Mouse (Mus musculus) midbrain, embryonic 13.5 days (tissue): ENCODE measurements at regions not wholly inside any gene's neighbourhood (a gene's known extent, or its start where the extent isn't known, plus 50 kb on each side); places are given as distances from the start of the nearest gene placed in this dataset.
"Not testable (repeated sequence)": the region's sequence is repeated elsewhere in the genome, so short reads cannot be mapped to it uniquely, and the experiment has no call there.

Experiments used
- ATAC-seq: fragments of 200-750 bp; cut with Nextera tagmentation; 2 replicates; pipeline ENCODE4 v1.8.0; 2017; ENCODE audit warnings: mild to moderate bottlenecking, moderate TSS enrichment, moderate library complexity
- H3K27ac ChIP-seq: fragments of 300-500 bp; sonication (generic); 2 replicates; pipeline ENCODE4 v1.5.1; 2015; ENCODE audit warnings: inconsistent platforms, mild to moderate bottlenecking, moderate library complexity
- H3K27me3 ChIP-seq: fragments of 300-500 bp; sonication (generic); 2 replicates; pipeline ENCODE4 v1.6.1; 2015; ENCODE audit warnings: mild to moderate bottlenecking, inconsistent platforms
- H3K36me3 ChIP-seq: fragments of 300-500 bp; sonication (generic); 2 replicates; pipeline ENCODE4 v1.6.1; 2015; ENCODE audit warnings: mild to moderate bottlenecking, inconsistent platforms
- H3K4me1 ChIP-seq: fragments of 300-500 bp; sonication (generic); replicated peaks from 2 replicates; pipeline ENCODE4 v1.6.1; 2015; ENCODE audit warnings: inconsistent platforms
- H3K4me2 ChIP-seq: fragments of 300-500 bp; sonication (generic); replicated peaks from 2 replicates; pipeline ENCODE4 v1.6.1; 2015; ENCODE audit warnings: moderate library complexity, mild to moderate bottlenecking, inconsistent platforms
- H3K4me3 ChIP-seq: fragments of 300-500 bp; sonication (generic); replicated peaks from 2 replicates; pipeline ENCODE4 v1.5.1; 2015; ENCODE audit warnings: mild to moderate bottlenecking, inconsistent platforms
- H3K9ac ChIP-seq: fragments of 300-500 bp; sonication (generic); replicated peaks from 2 replicates; pipeline ENCODE4 v1.6.1; 2015; ENCODE audit warnings: mild to moderate bottlenecking, inconsistent platforms
- H3K9me3 ChIP-seq: fragments of 300-500 bp; sonication (generic); 2 replicates; pipeline ENCODE4 v1.6.1; 2016; ENCODE audit warnings: mild to moderate bottlenecking, inconsistent platforms
- WGBS: fragments of 180-500 bp; shearing (Covaris S2); methylation state at CpG from one replicate; pipeline ENCODE4 v1.1.7; 2015; 5-methylcytosine and 5-hydroxymethylcytosine counted together

- no peak overlapping the region for H3K4me3 ChIP-seq
- ATAC-seq: no peak
- no peaks in the 10 kb centered on the region for H3K4me1 ChIP-seq
- H3K36me3 ChIP-seq: no peaks in the 10 kb centered on the region
- no peak overlapping the region for H3K27ac ChIP-seq
- H3K4me2 ChIP-seq: no peak overlapping the region
- no peak overlapping the region for H3K9ac ChIP-seq
- WGBS: 88% methylated on average over 2 of the region's 2 CpGs
- H3K9me3 ChIP-seq: no peaks in the 10 kb centered on the region
- no peaks in the 10 kb centered on the region for H3K27me3 ChIP-seq
Observed at GRCm38 (mm10) chr3:6051901-6052300, 301.3 kb downstream of the Gm8797 start.

GRCm38 (mm10) chr3:6083855-6084254 lies 333.2 kb downstream of the Gm8797 start:
- 0 out of 2 replicates have a peak, but pooled peaks have one; percentile 24 for ATAC-seq
- no peak overlapping the region for H3K9ac ChIP-seq
- H3K9me3 ChIP-seq: no peaks in the 10 kb centered on the region
- H3K27me3 ChIP-seq: no peaks in the 10 kb centered on the region
- WGBS: 39% methylated on average over 1 of the region's 1 CpGs
- H3K4me2 ChIP-seq: no peak overlapping the region
- no peaks in the 10 kb centered on the region for H3K4me1 ChIP-seq
- H3K36me3 ChIP-seq: no peaks in the 10 kb centered on the region
- no peak overlapping the region for H3K27ac ChIP-seq
- no peak overlapping the region for H3K4me3 ChIP-seq

GRCm38 (mm10) chr3:6087267-6087666 lies 336.7 kb downstream of the Gm8797 start:
- Histone ChIP-seq H3K27me3 (no peaks in the 10 kb centered on the region), H3K27ac (no peak overlapping the region), H3K4me1 (no peaks in the 10 kb centered on the region), H3K9me3 (no peaks in the 10 kb centered on the region), H3K4me3 (no peak overlapping the region), H3K4me2 (no peak overlapping the region), H3K9ac (no peak overlapping the region), H3K36me3 (no peaks in the 10 kb centered on the region)
- ATAC-seq: no peak
- 80% methylated on average over 9 of the region's 9 CpGs for WGBS

GRCm38 (mm10) chr3:6093931-6094330 lies 343.3 kb downstream of the Gm8797 start:
- Histone ChIP-seq H3K4me3 (no peak overlapping the region), H3K9ac (no peak overlapping the region), H3K27me3 (no peaks in the 10 kb centered on the region), H3K4me2 (no peak overlapping the region), H3K9me3 (no peaks in the 10 kb centered on the region), H3K36me3 (no peaks in the 10 kb centered on the region), H3K4me1 (no peaks in the 10 kb centered on the region), H3K27ac (no peak overlapping the region)
- 93% methylated on average over 2 of the region's 2 CpGs for WGBS
- no peak for ATAC-seq

GRCm38 (mm10) chr3:6094410-6094809 lies 343.8 kb downstream of the Gm8797 start:
- not testable (repeated sequence) for ATAC-seq, H3K27ac ChIP-seq, H3K36me3 ChIP-seq, H3K9ac ChIP-seq, H3K27me3 ChIP-seq, H3K4me2 ChIP-seq, H3K4me3 ChIP-seq, H3K9me3 ChIP-seq, H3K4me1 ChIP-seq

- no peaks in the 10 kb centered on the region for H3K9me3 ChIP-seq
- no peak overlapping the region for H3K4me2 ChIP-seq
- H3K4me3 ChIP-seq: no peak overlapping the region
- no peaks in the 10 kb centered on the region for H3K36me3 ChIP-seq
- 71% methylated on average over 4 of the region's 4 CpGs for WGBS
- H3K27ac ChIP-seq: no peak overlapping the region
- H3K4me1 ChIP-seq: peaks cover 6% of the 10 kb centered on the region; the same call in 1 of the 2 replicates
- no peak overlapping the region for H3K9ac ChIP-seq
- no peaks in the 10 kb centered on the region for H3K27me3 ChIP-seq
- ATAC-seq: no peak
Observed at GRCm38 (mm10) chr3:6100863-6101262, 350.3 kb downstream of the Gm8797 start.

GRCm38 (mm10) chr3:6102866-6103265 lies 352.3 kb downstream of the Gm8797 start:
- Histone ChIP-seq H3K4me1 (peaks cover 6% of the 10 kb centered on the region; the same call in 1 of the 2 replicates), H3K36me3 (no peaks in the 10 kb centered on the region), H3K27ac (no peak overlapping the region), H3K4me3 (no peak overlapping the region), H3K4me2 (no peak overlapping the region), H3K9ac (no peak overlapping the region), H3K27me3 (no peaks in the 10 kb centered on the region), H3K9me3 (no peaks in the 10 kb centered on the region)
- no peak for ATAC-seq
- WGBS: 79% methylated on average over 1 of the region's 1 CpGs

- Histone ChIP-seq H3K4me2 (no peak overlapping the region), H3K36me3 (no peaks in the 10 kb centered on the region), H3K9ac (no peak overlapping the region), H3K27ac (no peak overlapping the region), H3K4me3 (no peak overlapping the region), H3K27me3 (no peaks in the 10 kb centered on the region), H3K9me3 (no peaks in the 10 kb centered on the region), H3K4me1 (peaks cover 6% of the 10 kb centered on the region; the same call in 1 of the 2 replicates)
- ATAC-seq: peak; percentile 82
- WGBS: 6% methylated on average over 2 of the region's 2 CpGs
Observed at GRCm38 (mm10) chr3:6106659-6107058, 356.1 kb downstream of the Gm8797 start.

- Histone ChIP-seq H3K27ac (no peak overlapping the region), H3K4me3 (no peak overlapping the region), H3K9ac (no peak overlapping the region), H3K27me3 (no peaks in the 10 kb centered on the region), H3K4me2 (no peak overlapping the region), H3K4me1 (peaks cover 6% of the 10 kb centered on the region; the same call in 1 of the 2 replicates), H3K9me3 (no peaks in the 10 kb centered on the region), H3K36me3 (no peaks in the 10 kb centered on the region)
- ATAC-seq: no peak
- 75% methylated on average over 8 of the region's 8 CpGs for WGBS
Observed at GRCm38 (mm10) chr3:6107377-6108155, 357.0 kb downstream of the Gm8797 start.

GRCm38 (mm10) chr3:6118721-6119120 lies 368.1 kb downstream of the Gm8797 start:
- no peak overlapping the region for H3K27ac ChIP-seq
- no peaks in the 10 kb centered on the region for H3K4me1 ChIP-seq
- H3K9ac ChIP-seq: no peak overlapping the region
- WGBS: 93% methylated on average over 1 of the region's 1 CpGs
- H3K36me3 ChIP-seq: no peaks in the 10 kb centered on the region
- no peaks in the 10 kb centered on the region for H3K9me3 ChIP-seq
- no peak for ATAC-seq
- H3K4me3 ChIP-seq: no peak overlapping the region
- no peaks in the 10 kb centered on the region for H3K27me3 ChIP-seq
- no peak overlapping the region for H3K4me2 ChIP-seq

- not testable (repeated sequence) for H3K4me3 ChIP-seq, H3K36me3 ChIP-seq, H3K4me1 ChIP-seq, ATAC-seq, H3K27me3 ChIP-seq, H3K4me2 ChIP-seq, H3K9ac ChIP-seq, H3K9me3 ChIP-seq, H3K27ac ChIP-seq
- WGBS: 81% methylated on average over 9 of the region's 9 CpGs
Observed at GRCm38 (mm10) chr3:6135754-6136153, 385.1 kb downstream of the Gm8797 start.

- H3K27ac ChIP-seq: no peak overlapping the region
- H3K4me2 ChIP-seq: no peak overlapping the region
- no peak overlapping the region for H3K9ac ChIP-seq
- H3K9me3 ChIP-seq: 0 out of 2 replicates have a peak, but pooled peaks cover 3% of the 10 kb centered on the region
- H3K4me3 ChIP-seq: no peak overlapping the region
- H3K4me1 ChIP-seq: no peaks in the 10 kb centered on the region
- peak; percentile 37; the same call in 1 of the 2 replicates for ATAC-seq
- no peaks in the 10 kb centered on the region for H3K36me3 ChIP-seq
- no peaks in the 10 kb centered on the region for H3K27me3 ChIP-seq
- 96% methylated on average over 17 of the region's 17 CpGs for WGBS
Observed at GRCm38 (mm10) chr3:6137374-6137773, 386.8 kb downstream of the Gm8797 start.

- 36% methylated on average over 1 of the region's 1 CpGs for WGBS
- ATAC-seq: no peak
Observed at GRCm38 (mm10) chr3:6173775-6174174, 423.2 kb downstream of the Gm8797 start.

More at GRCm38 (mm10) chr3:6173775-6174174, 423.2 kb downstream of the Gm8797 start:
- no peaks in the 10 kb centered on the region for H3K4me1 ChIP-seq
- H3K27me3 ChIP-seq: no peaks in the 10 kb centered on the region
- H3K4me3 ChIP-seq: no peak overlapping the region
- no peak overlapping the region for H3K27ac ChIP-seq
- H3K4me2 ChIP-seq: no peak overlapping the region
- H3K9ac ChIP-seq: no peak overlapping the region
- H3K9me3 ChIP-seq: no peaks in the 10 kb centered on the region
- H3K36me3 ChIP-seq: no peaks in the 10 kb centered on the region
